In genomic region chr9:121775951-121776350, GRCm38 (mm10) we compare ENCODE assay signal across 16 mouse cellular contexts. TPM values are rescaled to one million over a fixed set of nuclear protein-coding genes. Genes with fewer than 3 reads are reported as not detected.
"Had no signal": no experiment of that assay in that cellular context is flagged by ENCODE, and none has a peak within 500 bp of the region (broad histone marks: within the 10 kb centered on the region; RNA-seq: fewer than 3 reads in every experiment).

No protein-coding gene starts in this region.

- H3K9ac ChIP-seq: limb, embryonic 12.5 days; liver, embryonic 13.5 days; liver, postnatal 0 days; lung, embryonic 15.5 days; midbrain, embryonic 15.5 days; neural tube, embryonic 13.5 days had no signal

- H3K4me3 ChIP-seq: limb, embryonic 12.5 days; liver, embryonic 13.5 days; lung, embryonic 15.5 days; megakaryocyte, embryonic 14.5 days; midbrain, embryonic 15.5 days; neural tube, embryonic 13.5 days had no signal

- H3K27ac ChIP-seq: limb, embryonic 12.5 days; liver, embryonic 13.5 days; lung, embryonic 15.5 days; macrophage; midbrain, embryonic 15.5 days; neural tube, embryonic 13.5 days had no signal

- H3K9me3 ChIP-seq: limb, embryonic 12.5 days; liver, embryonic 13.5 days; lung, embryonic 15.5 days; midbrain, embryonic 15.5 days; neural tube, embryonic 13.5 days had no signal

- DNase-seq: kidney, postnatal 10 days; kidney, postnatal 4 days; liver; liver, embryonic 13.5 days; liver, postnatal 0 days; lung, postnatal 14 days; thymus, postnatal 36 days had no signal

- H3K4me2 ChIP-seq: limb, embryonic 12.5 days; liver, embryonic 13.5 days; lung, embryonic 15.5 days; midbrain, embryonic 11.5 days; midbrain, embryonic 15.5 days; neural tube, embryonic 13.5 days had no signal

- H3K36me3 ChIP-seq: limb, embryonic 12.5 days; liver, embryonic 13.5 days; lung, embryonic 15.5 days; midbrain, embryonic 15.5 days; neural tube, embryonic 13.5 days had no signal

- ATAC-seq: liver, postnatal 0 days; midbrain, embryonic 15.5 days had no signal

- H3K4me1 ChIP-seq: liver, embryonic 13.5 days had no signal

RNA-seq across cellular contexts. Expression of gene Klhl40, which starts 1.5 kb away (rescaled TPM):
- total RNA-seq: monocyte, adult 5-6 weeks had no signal
- polyA plus RNA-seq: macrophage; small intestine, adult 2 months had no signal

RNA-seq across cellular contexts. Expression of gene Hhatl, which starts 16.4 kb away (rescaled TPM):
- total RNA-seq: monocyte, adult 5-6 weeks had no signal
- polyA plus RNA-seq: liver, postnatal 0 days; macrophage; midbrain, embryonic 11.5 days had no signal

RNA-seq across cellular contexts. Expression of gene Zfp651, which starts 16.8 kb away (rescaled TPM):
- total RNA-seq: monocyte, adult 5-6 weeks had no signal
